Mouse (Mus musculus): Measurements from ENCODE around the gene Hnrnpk. TPM values are rescaled to one million over a fixed set of nuclear protein-coding genes. Genes with fewer than 3 reads are reported as not detected.
A peak's percentile ranks its signal among the peaks of the same experiment; 100 is the strongest.
"Not testable (repeated sequence)": the region's sequence is repeated elsewhere in the genome, so short reads cannot be mapped to it uniquely, and the experiment has no call there.

The Hnrnpk gene
- total and polyA plus RNA-seq, 3 experiments, result 108 to 416 (median 388) TPM

DNA sequence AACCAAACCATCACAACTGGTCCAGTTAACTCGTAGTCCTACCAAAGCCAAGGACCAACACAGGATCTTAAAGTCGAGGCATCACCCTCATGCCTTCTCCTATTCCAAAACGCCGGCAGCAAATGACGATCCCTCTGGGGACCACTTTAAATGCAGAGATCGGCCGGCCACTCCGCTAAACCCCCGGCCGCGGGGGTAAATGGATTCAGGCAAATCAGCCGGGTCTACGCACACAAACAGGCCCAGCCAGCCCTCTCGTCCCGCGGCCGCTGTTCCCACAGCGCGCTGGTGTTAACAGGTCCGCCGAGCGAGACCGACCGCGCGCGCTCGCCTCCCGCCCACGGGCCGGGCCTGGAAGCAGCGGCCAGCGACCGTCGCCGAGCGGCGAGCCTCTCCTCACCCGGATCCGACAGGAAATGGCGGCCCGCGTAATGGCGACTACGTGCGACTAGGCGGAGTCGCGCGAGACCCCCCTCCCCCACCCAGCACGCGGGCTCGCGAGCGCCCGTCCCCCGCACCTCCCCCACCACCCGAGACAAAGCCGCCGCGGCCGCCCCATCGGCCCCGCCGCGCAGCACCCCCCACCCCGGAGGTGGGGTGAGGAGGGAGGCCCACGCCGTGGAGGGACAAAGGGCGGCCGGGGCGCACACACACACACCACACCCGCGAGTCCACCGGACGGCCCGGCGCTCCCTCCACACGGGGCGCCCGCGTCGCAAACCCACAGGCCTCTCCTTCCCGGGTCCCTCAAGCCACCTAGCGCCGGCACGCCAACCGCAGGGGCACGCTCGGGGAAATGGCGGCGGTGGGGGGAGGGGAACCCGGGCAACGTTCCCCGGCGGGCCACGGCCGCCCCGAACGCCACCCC is 1.8 kb downstream of the Hnrnpk start:
- DNase-seq, result peak; percentile 80 to 85
- H3K4me3 ChIP-seq, result peak overlapping the region; percentile 94
- intact Hi-C loops (cut with DNase I), result loop anchor here (2.0 to 10.0 kb wide), 3 partner anchors 15 to 277 kb away; partner anchors contain the start of genes Hnrnpa0 and Kif27
- H3K9ac ChIP-seq (ENCODE audit: low read depth, low read length), result peak overlapping the region; percentile 89
- H3K79me2 ChIP-seq (replicated peaks; ENCODE audit: control insufficient read depth, insufficient read depth, low read length), result peaks cover 4% of the 10 kb centered on the region
- WGBS, result under 1% methylated on average over 97 of the region's 100 CpGs
- no peak for TF ChIP-seq POLR2A (IDR thresholded peaks at IDR 0.05; ENCODE audit: insufficient read depth, low read depth, low read length)
- TF ChIP-seq CTCF (IDR thresholded peaks at IDR 0.05), result peak; percentile 29
- H3K36me3 ChIP-seq (ENCODE audit: control insufficient read depth, insufficient read depth, low read length), result peaks cover 20% of the 10 kb centered on the region
- H3K27ac ChIP-seq, result peak overlapping the region; percentile 100
- H3K27me3 ChIP-seq (ENCODE audit: control insufficient read depth, insufficient read depth, low read length), result no peaks in the 10 kb centered on the region
- peaks cover 2% of the 10 kb centered on the region; the same call in 1 of the 2 replicates for H3K4me1 ChIP-seq (ENCODE audit: control insufficient read depth, insufficient read depth, low read length)

DNA sequence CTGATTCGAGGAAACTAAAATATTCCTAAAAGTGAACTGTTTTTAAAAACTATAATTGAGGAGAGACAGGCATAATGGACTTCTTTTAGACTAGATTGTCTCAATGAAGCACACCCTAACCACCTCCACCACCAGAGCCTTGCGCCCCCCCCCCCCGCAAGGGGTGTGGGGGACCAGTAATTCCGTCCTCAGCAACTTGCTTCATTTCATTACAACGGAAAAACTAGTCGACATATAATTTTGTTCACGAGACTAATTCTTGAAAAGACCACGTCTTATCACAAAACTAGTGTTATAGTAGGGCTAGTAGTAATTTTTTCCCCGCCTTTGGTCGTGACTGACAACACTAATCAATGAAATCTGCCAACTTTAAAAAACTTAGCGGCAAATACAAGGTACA is 2.6 kb downstream of the Hnrnpk start:
- H3K79me2 ChIP-seq (replicated peaks; ENCODE audit: control insufficient read depth, insufficient read depth, low read length), result peaks cover 4% of the 10 kb centered on the region
- WGBS, result under 1% methylated on average over 11 of the region's 11 CpGs
- intact Hi-C loops (cut with DNase I), result loop anchor here (2.0 to 10.0 kb wide), 3 partner anchors 14 to 276 kb away; partner anchors contain the start of genes Hnrnpa0 and Kif27
- peak overlapping the region; percentile 94 for H3K4me3 ChIP-seq
- peaks cover 2% of the 10 kb centered on the region; the same call in 1 of the 2 replicates for H3K4me1 ChIP-seq (ENCODE audit: control insufficient read depth, insufficient read depth, low read length)
- H3K9ac ChIP-seq (ENCODE audit: low read depth, low read length), result no peak overlapping the region
- no peak for DNase-seq
- H3K27me3 ChIP-seq (ENCODE audit: control insufficient read depth, insufficient read depth, low read length), result no peaks in the 10 kb centered on the region
- TF ChIP-seq EP300 (IDR thresholded peaks at IDR 0.05; ENCODE audit: insufficient read depth, low read depth, low read length) (no peak), POLR2A (IDR thresholded peaks at IDR 0.05; ENCODE audit: insufficient read depth, low read depth, low read length) (no peak), CTCF (IDR thresholded peaks at IDR 0.05) (no peak)
- no peak overlapping the region; the same call in 1 of the 2 replicates for H3K27ac ChIP-seq
- H3K36me3 ChIP-seq (ENCODE audit: control insufficient read depth, insufficient read depth, low read length), result peaks cover 26% of the 10 kb centered on the region

DNA sequence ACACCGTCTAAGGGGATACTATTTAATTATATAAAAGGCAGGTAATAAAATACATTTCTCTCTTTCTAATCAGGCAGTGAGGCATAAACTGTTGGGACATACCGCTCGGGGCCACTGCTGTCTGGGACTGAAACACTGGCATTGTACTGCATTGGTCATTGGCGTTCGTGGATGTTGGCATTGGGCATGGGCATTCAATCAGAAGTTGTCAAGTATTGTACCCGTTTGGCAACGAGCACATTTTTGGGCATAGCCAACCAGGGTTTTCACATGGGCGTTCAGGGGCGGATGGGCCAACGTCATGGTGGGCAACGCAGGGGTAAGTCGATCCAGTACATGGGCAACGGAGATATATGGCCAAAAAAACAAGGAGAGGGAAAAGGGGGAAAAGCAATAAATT is 5.5 kb downstream of the Hnrnpk start:
- H3K4me3 ChIP-seq, result no peak overlapping the region
- intact Hi-C loops (cut with DNase I), result no loop called here
- no peaks in the 10 kb centered on the region for H3K27me3 ChIP-seq (ENCODE audit: control insufficient read depth, insufficient read depth, low read length)
- WGBS, result 71% methylated on average over 13 of the region's 13 CpGs
- H3K27ac ChIP-seq, result no peak overlapping the region
- peaks cover 1% of the 10 kb centered on the region; the same call in 1 of the 2 replicates for H3K4me1 ChIP-seq (ENCODE audit: control insufficient read depth, insufficient read depth, low read length)
- TF ChIP-seq CTCF (IDR thresholded peaks at IDR 0.05) (no peak), POLR2A (IDR thresholded peaks at IDR 0.05; ENCODE audit: insufficient read depth, low read depth, low read length) (no peak), EP300 (IDR thresholded peaks at IDR 0.05; ENCODE audit: insufficient read depth, low read depth, low read length) (no peak)
- H3K36me3 ChIP-seq (ENCODE audit: control insufficient read depth, insufficient read depth, low read length), result peaks cover 38% of the 10 kb centered on the region
- no peak for DNase-seq
- no peak overlapping the region for H3K9ac ChIP-seq (ENCODE audit: low read depth, low read length)
- H3K79me2 ChIP-seq (replicated peaks; ENCODE audit: control insufficient read depth, insufficient read depth, low read length), result peaks cover 4% of the 10 kb centered on the region

DNA sequence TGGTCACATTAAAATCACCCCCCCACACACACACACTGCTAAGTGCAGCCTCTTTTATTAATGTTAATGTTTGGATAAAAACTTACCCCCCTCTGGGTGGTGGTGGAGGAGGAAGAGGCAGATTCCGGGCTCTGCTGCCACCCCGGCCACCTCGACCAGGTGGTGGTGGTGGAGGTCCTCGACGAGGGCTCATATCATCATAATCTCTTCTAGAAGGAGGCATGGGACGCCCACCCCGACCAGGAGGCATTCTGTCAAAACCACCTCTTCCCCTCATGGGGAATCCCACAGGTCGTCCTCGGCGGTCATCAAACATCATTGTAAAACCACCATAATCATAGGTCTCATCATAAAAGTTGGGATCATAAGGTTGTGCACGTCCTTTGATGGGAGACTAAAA is 8.8 kb downstream of the Hnrnpk start:
- intact Hi-C loops (cut with DNase I); DNase-seq; H3K4me3 ChIP-seq; H3K4me1 ChIP-seq (ENCODE audit: control insufficient read depth, insufficient read depth, low read length); H3K79me2 ChIP-seq (replicated peaks; ENCODE audit: control insufficient read depth, insufficient read depth, low read length); H3K27me3 ChIP-seq (ENCODE audit: control insufficient read depth, insufficient read depth, low read length); H3K9ac ChIP-seq (ENCODE audit: low read depth, low read length); H3K27ac ChIP-seq: not testable (repeated sequence)
- 78% methylated on average over 11 of the region's 11 CpGs for WGBS
- peaks cover 42% of the 10 kb centered on the region for H3K36me3 ChIP-seq (ENCODE audit: control insufficient read depth, insufficient read depth, low read length)

DNA sequence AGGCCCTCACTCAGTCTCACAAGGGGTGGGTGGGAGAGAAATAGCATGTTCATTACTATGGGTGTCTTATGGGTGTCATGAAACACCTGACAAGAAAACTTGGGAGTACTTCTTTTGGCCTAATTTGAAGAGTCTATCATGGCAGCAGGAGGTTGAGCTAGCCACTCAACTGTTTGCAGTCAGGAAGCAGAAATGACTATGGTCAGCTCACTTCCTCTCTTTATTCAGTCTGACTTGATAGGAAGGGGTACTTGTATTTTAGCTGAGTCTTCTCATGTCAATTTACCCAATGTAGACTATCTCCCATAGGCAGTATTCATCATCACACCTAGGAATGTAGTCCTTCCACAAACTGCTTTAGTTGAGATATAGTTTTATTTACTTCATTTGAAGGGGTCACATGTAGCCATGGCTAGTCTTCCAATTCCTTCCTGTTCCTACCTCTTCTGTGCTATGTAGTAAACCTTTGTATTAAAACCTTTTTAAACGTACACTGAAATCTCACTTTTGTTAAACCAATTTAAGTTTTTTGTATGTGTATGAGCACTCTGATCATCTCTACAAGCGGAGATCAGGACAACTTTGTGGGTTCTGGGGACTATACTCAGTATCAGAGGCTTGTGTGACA is 13.7 kb downstream of the Hnrnpk start:
- Histone ChIP-seq H3K9ac (ENCODE audit: low read depth, low read length) (no peak overlapping the region), H3K79me2 (replicated peaks; ENCODE audit: control insufficient read depth, insufficient read depth, low read length) (no peaks in the 10 kb centered on the region), H3K27me3 (ENCODE audit: control insufficient read depth, insufficient read depth, low read length) (no peaks in the 10 kb centered on the region), H3K4me1 (ENCODE audit: control insufficient read depth, insufficient read depth, low read length) (no peaks in the 10 kb centered on the region; the same call in 1 of the 2 replicates), H3K27ac (no peak overlapping the region), H3K36me3 (ENCODE audit: control insufficient read depth, insufficient read depth, low read length) (peaks cover 14% of the 10 kb centered on the region), H3K4me3 (no peak overlapping the region)
- WGBS, result 86% methylated on average over 2 of the region's 2 CpGs
- no peak for DNase-seq
- no peak for TF ChIP-seq EP300 (IDR thresholded peaks at IDR 0.05; ENCODE audit: insufficient read depth, low read depth, low read length)
- TF ChIP-seq POLR2A (IDR thresholded peaks at IDR 0.05; ENCODE audit: insufficient read depth, low read depth, low read length), result no peak
- no peak for TF ChIP-seq CTCF (IDR thresholded peaks at IDR 0.05)
- intact Hi-C loops (cut with DNase I), result loop anchor here (2.0 to 10.0 kb wide), 5 partner anchors 101 to 377 kb away; partner anchors contain the start of gene Idnk

DNA sequence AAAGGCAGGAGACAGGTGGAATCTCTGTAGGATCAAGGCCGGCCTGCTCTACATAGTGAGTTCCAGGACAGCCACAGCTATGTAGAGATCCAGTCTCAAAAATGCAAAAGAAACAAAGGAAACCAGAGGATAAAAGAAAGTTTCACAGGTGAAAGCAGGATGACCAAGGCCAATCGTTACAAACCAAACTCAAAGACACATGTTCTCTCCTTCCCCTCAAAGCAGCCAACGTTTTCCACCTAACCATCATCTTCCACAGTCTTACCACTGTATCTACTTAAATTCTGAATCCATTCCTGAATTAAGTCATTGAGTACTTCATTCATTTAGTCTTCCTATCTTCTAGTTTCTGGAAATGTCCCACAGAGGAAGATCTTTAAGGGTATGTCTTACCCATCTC is 14.8 kb downstream of the Hnrnpk start:
- Histone ChIP-seq H3K36me3 (ENCODE audit: control insufficient read depth, insufficient read depth, low read length) (peaks cover 8% of the 10 kb centered on the region), H3K4me3 (no peak overlapping the region), H3K27me3 (ENCODE audit: control insufficient read depth, insufficient read depth, low read length) (no peaks in the 10 kb centered on the region), H3K9ac (ENCODE audit: low read depth, low read length) (no peak overlapping the region), H3K27ac (no peak overlapping the region), H3K79me2 (replicated peaks; ENCODE audit: control insufficient read depth, insufficient read depth, low read length) (no peaks in the 10 kb centered on the region), H3K4me1 (ENCODE audit: control insufficient read depth, insufficient read depth, low read length) (peaks cover 1% of the 10 kb centered on the region; the same call in 1 of the 2 replicates)
- DNase-seq, result no peak
- no peak for TF ChIP-seq EP300 (IDR thresholded peaks at IDR 0.05; ENCODE audit: insufficient read depth, low read depth, low read length)
- no peak for TF ChIP-seq CTCF (IDR thresholded peaks at IDR 0.05)
- TF ChIP-seq POLR2A (IDR thresholded peaks at IDR 0.05; ENCODE audit: insufficient read depth, low read depth, low read length), result no peak
- WGBS, result 41% methylated on average over 3 of the region's 3 CpGs
- intact Hi-C loops (cut with DNase I), result loop anchor here (2.0 to 10.0 kb wide), 5 partner anchors 100 to 376 kb away; partner anchors contain the start of gene Idnk
